Mouse (Mus musculus): ENCODE data around the gene Unc5c. TPM values are rescaled to one million over a fixed set of nuclear protein-coding genes. Genes with fewer than 3 reads are reported as not detected.

Unc5c gene
- polyA plus RNA-seq, 1 experiment = not detected

- TF ChIP-seq GATA1 (IDR thresholded peaks at IDR 0.05; ENCODE audit: low read length) (no peak), TAL1 (IDR thresholded peaks at IDR 0.05; ENCODE audit: low read length) (no peak)
- Histone ChIP-seq H3K4me3 (replicated peaks) (no peak overlapping the region), H3K4me1 (ENCODE audit: control insufficient read depth) (no peaks in the 10 kb centered on the region), H3K27me3 (ENCODE audit: control insufficient read depth) (no peaks in the 10 kb centered on the region), H3K36me3 (ENCODE audit: control insufficient read depth) (no peaks in the 10 kb centered on the region), H3K9me3 (ENCODE audit: control insufficient read depth, low read length) (no peaks in the 10 kb centered on the region)
These were observed 116.8 kb downstream of the Unc5c start for GRCm38 (mm10) chr3:141581892-141582214.

- Histone ChIP-seq H3K27me3 (ENCODE audit: control insufficient read depth) (no peaks in the 10 kb centered on the region), H3K36me3 (ENCODE audit: control insufficient read depth) (no peaks in the 10 kb centered on the region), H3K4me1 (ENCODE audit: control insufficient read depth) (no peaks in the 10 kb centered on the region), H3K4me3 (replicated peaks) (no peak overlapping the region), H3K9me3 (ENCODE audit: control insufficient read depth, low read length) (no peaks in the 10 kb centered on the region)
- TF ChIP-seq GATA1 (IDR thresholded peaks at IDR 0.05; ENCODE audit: low read length) (no peak), TAL1 (IDR thresholded peaks at IDR 0.05; ENCODE audit: low read length) (no peak)
These were observed 118.2 kb downstream of the Unc5c start for GRCm38 (mm10) chr3:141583180-141583579.

GRCm38 (mm10) chr3:141589392-141590012, 124.5 kb downstream of the Unc5c start:
- Histone ChIP-seq H3K9me3 (ENCODE audit: control insufficient read depth, low read length) (no peaks in the 10 kb centered on the region), H3K4me3 (replicated peaks) (no peak overlapping the region), H3K36me3 (ENCODE audit: control insufficient read depth) (no peaks in the 10 kb centered on the region), H3K27me3 (ENCODE audit: control insufficient read depth) (no peaks in the 10 kb centered on the region), H3K4me1 (ENCODE audit: control insufficient read depth) (no peaks in the 10 kb centered on the region)
- TF ChIP-seq TAL1 (IDR thresholded peaks at IDR 0.05; ENCODE audit: low read length) (no peak), GATA1 (IDR thresholded peaks at IDR 0.05; ENCODE audit: low read length) (no peak)

- H3K27me3 ChIP-seq (ENCODE audit: control insufficient read depth) = no peaks in the 10 kb centered on the region
- no peaks in the 10 kb centered on the region for H3K36me3 ChIP-seq (ENCODE audit: control insufficient read depth)
- no peaks in the 10 kb centered on the region for H3K9me3 ChIP-seq (ENCODE audit: control insufficient read depth, low read length)
- no peak overlapping the region for H3K4me3 ChIP-seq (replicated peaks)
- H3K4me1 ChIP-seq (ENCODE audit: control insufficient read depth) = no peaks in the 10 kb centered on the region
- no peak for TF ChIP-seq GATA1 (IDR thresholded peaks at IDR 0.05; ENCODE audit: low read length)
- no peak for TF ChIP-seq TAL1 (IDR thresholded peaks at IDR 0.05; ENCODE audit: low read length)
These were observed 128.2 kb downstream of the Unc5c start for GRCm38 (mm10) chr3:141593249-141593648.

- TF ChIP-seq TAL1 (IDR thresholded peaks at IDR 0.05; ENCODE audit: low read length) (no peak), GATA1 (IDR thresholded peaks at IDR 0.05; ENCODE audit: low read length) (no peak)
- H3K27me3 ChIP-seq (ENCODE audit: control insufficient read depth) = no peaks in the 10 kb centered on the region
- no peaks in the 10 kb centered on the region for H3K36me3 ChIP-seq (ENCODE audit: control insufficient read depth)
- no peak overlapping the region for H3K4me3 ChIP-seq (replicated peaks)
- H3K4me1 ChIP-seq (ENCODE audit: control insufficient read depth) = no peaks in the 10 kb centered on the region
- no peaks in the 10 kb centered on the region for H3K9me3 ChIP-seq (ENCODE audit: control insufficient read depth, low read length)
These were observed 129.1 kb downstream of the Unc5c start for GRCm38 (mm10) chr3:141594120-141594519.

DNA sequence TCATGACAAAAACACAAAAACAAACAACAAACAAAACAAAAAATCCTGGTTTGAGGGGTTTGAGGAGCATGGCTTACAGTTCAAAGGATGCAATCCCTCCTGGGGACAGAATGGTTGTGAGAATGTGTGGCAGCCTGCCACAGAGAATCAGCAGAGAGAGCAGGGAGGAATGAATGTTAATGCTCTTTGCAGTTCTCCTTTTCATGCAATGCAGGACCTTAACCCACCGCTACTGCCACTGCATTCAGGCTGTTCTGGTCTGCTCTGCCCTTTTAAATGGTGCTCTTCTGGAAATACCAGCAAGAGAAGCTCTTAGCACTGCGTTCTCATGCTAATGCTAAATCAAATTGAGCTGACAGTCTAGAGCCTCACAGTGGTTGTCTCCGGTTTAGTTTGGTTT, 130.1 kb downstream of the Unc5c start:
- Histone ChIP-seq H3K27me3 (ENCODE audit: control insufficient read depth) (no peaks in the 10 kb centered on the region), H3K4me3 (replicated peaks) (no peak overlapping the region), H3K36me3 (ENCODE audit: control insufficient read depth) (no peaks in the 10 kb centered on the region), H3K9me3 (ENCODE audit: control insufficient read depth, low read length) (no peaks in the 10 kb centered on the region), H3K4me1 (ENCODE audit: control insufficient read depth) (no peaks in the 10 kb centered on the region)
- TF ChIP-seq GATA1 (IDR thresholded peaks at IDR 0.05; ENCODE audit: low read length) = no peak
- no peak for TF ChIP-seq TAL1 (IDR thresholded peaks at IDR 0.05; ENCODE audit: low read length)

GRCm38 (mm10) chr3:141596461-141596860, 131.4 kb downstream of the Unc5c start:
- Histone ChIP-seq H3K4me3 (replicated peaks) (no peak overlapping the region), H3K27me3 (ENCODE audit: control insufficient read depth) (no peaks in the 10 kb centered on the region), H3K4me1 (ENCODE audit: control insufficient read depth) (no peaks in the 10 kb centered on the region), H3K9me3 (ENCODE audit: control insufficient read depth, low read length) (no peaks in the 10 kb centered on the region), H3K36me3 (ENCODE audit: control insufficient read depth) (no peaks in the 10 kb centered on the region)
- TF ChIP-seq GATA1 (IDR thresholded peaks at IDR 0.05; ENCODE audit: low read length) (no peak), TAL1 (IDR thresholded peaks at IDR 0.05; ENCODE audit: low read length) (no peak)

GRCm38 (mm10) chr3:141596881-141597280, 131.9 kb downstream of the Unc5c start:
- no peak for TF ChIP-seq GATA1 (IDR thresholded peaks at IDR 0.05; ENCODE audit: low read length)
- TF ChIP-seq TAL1 (IDR thresholded peaks at IDR 0.05; ENCODE audit: low read length) = no peak
- no peaks in the 10 kb centered on the region for H3K36me3 ChIP-seq (ENCODE audit: control insufficient read depth)
- no peaks in the 10 kb centered on the region for H3K4me1 ChIP-seq (ENCODE audit: control insufficient read depth)
- H3K27me3 ChIP-seq (ENCODE audit: control insufficient read depth) = no peaks in the 10 kb centered on the region
- H3K9me3 ChIP-seq (ENCODE audit: control insufficient read depth, low read length) = no peaks in the 10 kb centered on the region
- H3K4me3 ChIP-seq (replicated peaks) = no peak overlapping the region

DNA sequence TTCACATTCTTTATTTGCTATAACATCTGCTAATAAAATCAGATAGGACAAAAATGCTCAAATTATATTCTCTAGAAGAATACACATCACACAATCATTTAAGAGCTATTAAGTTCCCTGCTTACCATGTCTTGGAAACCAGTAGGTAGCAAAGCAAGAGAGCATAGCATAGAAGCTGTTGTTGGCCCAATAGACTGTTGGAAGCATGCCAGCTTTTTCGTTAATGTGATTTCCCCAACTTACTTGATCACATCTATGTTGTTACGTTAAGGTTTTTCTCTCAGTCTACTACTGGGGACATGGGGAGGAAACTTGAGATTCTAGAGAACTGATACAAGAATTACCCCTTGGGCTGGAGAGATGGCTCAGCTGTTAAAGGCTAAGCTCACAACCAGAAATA, 133.0 kb downstream of the Unc5c start:
- Histone ChIP-seq H3K4me1 (ENCODE audit: control insufficient read depth) (no peaks in the 10 kb centered on the region), H3K27me3 (ENCODE audit: control insufficient read depth) (no peaks in the 10 kb centered on the region), H3K36me3 (ENCODE audit: control insufficient read depth) (no peaks in the 10 kb centered on the region), H3K4me3 (replicated peaks) (no peak overlapping the region), H3K9me3 (ENCODE audit: control insufficient read depth, low read length) (no peaks in the 10 kb centered on the region)
- TF ChIP-seq TAL1 (IDR thresholded peaks at IDR 0.05; ENCODE audit: low read length) (no peak), GATA1 (IDR thresholded peaks at IDR 0.05; ENCODE audit: low read length) (no peak)

- Histone ChIP-seq H3K36me3 (ENCODE audit: control insufficient read depth) (no peaks in the 10 kb centered on the region), H3K27me3 (ENCODE audit: control insufficient read depth) (no peaks in the 10 kb centered on the region), H3K9me3 (ENCODE audit: control insufficient read depth, low read length) (no peaks in the 10 kb centered on the region), H3K4me3 (replicated peaks) (no peak overlapping the region), H3K4me1 (ENCODE audit: control insufficient read depth) (no peaks in the 10 kb centered on the region)
- TF ChIP-seq GATA1 (IDR thresholded peaks at IDR 0.05; ENCODE audit: low read length) (no peak), TAL1 (IDR thresholded peaks at IDR 0.05; ENCODE audit: low read length) (no peak)
These were observed 133.9 kb downstream of the Unc5c start for GRCm38 (mm10) chr3:141598936-141599335.
